Mouse (Mus musculus) liver, embryonic 13.5 days (tissue): ENCODE results near the gene Asxl1. TPM values are rescaled to one million over a fixed set of nuclear protein-coding genes. Genes with fewer than 3 reads are reported as not detected.

ENCODE experiments used
- ATAC-seq: fragments of 200-750 bp; cut with Nextera tagmentation; 2 replicates; pipeline ENCODE4 v1.8.0; 2017; ENCODE audit warnings: low read depth, mild to moderate bottlenecking, moderate number of reproducible peaks, moderate library complexity
- DNase-seq: peaks from one replicate; pipeline ENCODE4 v3.0.0; 2022
- H3K27ac ChIP-seq: fragments of 300-500 bp; sonication (generic); 2 replicates; pipeline ENCODE4 v1.5.1; 2015; ENCODE audit warnings: moderate library complexity, mild to moderate bottlenecking, inconsistent platforms
- H3K27me3 ChIP-seq: fragments of 300-500 bp; sonication (generic); 2 replicates; pipeline ENCODE4 v1.6.1; 2015; ENCODE audit warnings: mild to moderate bottlenecking, inconsistent platforms
- H3K36me3 ChIP-seq: fragments of 300-500 bp; sonication (generic); 2 replicates; pipeline ENCODE4 v1.6.1; 2015; ENCODE audit warnings: mild to moderate bottlenecking, inconsistent platforms
- H3K4me1 ChIP-seq: fragments of 300-500 bp; sonication (generic); replicated peaks from 2 replicates; pipeline ENCODE4 v1.6.1; 2015; ENCODE audit warnings: inconsistent platforms
- H3K4me2 ChIP-seq: fragments of 300-500 bp; sonication (generic); 2 replicates; pipeline ENCODE4 v1.6.1; 2015; ENCODE audit warnings: inconsistent platforms, mild to moderate bottlenecking, moderate library complexity
- H3K4me3 ChIP-seq: fragments of 300-500 bp; sonication (generic); replicated peaks from 2 replicates; pipeline ENCODE4 v1.5.1; 2015; ENCODE audit warnings: mild to moderate bottlenecking, inconsistent platforms
- H3K9ac ChIP-seq: fragments of 300-500 bp; sonication (generic); 2 replicates; pipeline ENCODE4 v1.6.1; 2015; ENCODE audit warnings: mild to moderate bottlenecking, inconsistent platforms
- H3K9me3 ChIP-seq: fragments of 300-500 bp; sonication (generic); replicated peaks from 2 replicates; pipeline ENCODE4 v1.6.1; 2016; ENCODE audit warnings: inconsistent platforms
- WGBS: fragments of 180-500 bp; shearing (Covaris S2); methylation state at CpG from one replicate; pipeline ENCODE4 v1.1.7; 2015; ENCODE audit not compliant: insufficient replicate concordance; 5-methylcytosine and 5-hydroxymethylcytosine counted together
- polyA plus RNA-seq: library from polyadenylated mRNA; unstranded; fragments of >200 nt; fragmentation: Nextera tagmentation; extraction: Ambion mirVana; gene quantifications from 2 replicates; pipeline ENCODE4 v1.2.1, GENCODE M21; 2015

Asxl1 gene
- polyA plus RNA-seq, 1 experiment from 2014 or later: 5.9 TPM

GRCm38 (mm10) chr2:153432492-153432891 is 86.9 kb downstream of the Asxl1 start:
- peaks cover 90% of the 10 kb centered on the region for H3K4me1 ChIP-seq
- peaks cover 80% of the 10 kb centered on the region for H3K36me3 ChIP-seq
- ATAC-seq: 0 out of 2 replicates have a peak, but pooled peaks have one; percentile 6
- H3K27me3 ChIP-seq: no peaks in the 10 kb centered on the region
- no peak overlapping the region for H3K9ac ChIP-seq
- H3K27ac ChIP-seq: no peak overlapping the region; the same call in 1 of the 2 replicates
- WGBS: 56% methylated on average over 7 of the region's 7 CpGs
- no peak for DNase-seq
- no peak overlapping the region for H3K4me3 ChIP-seq
- no peaks in the 10 kb centered on the region for H3K9me3 ChIP-seq
- no peak overlapping the region for H3K4me2 ChIP-seq

GRCm38 (mm10) chr2:153433859-153434258 is 88.2 kb downstream of the Asxl1 start:
- ATAC-seq (no peak), DNase-seq (no peak)
- no peak overlapping the region for H3K4me3 ChIP-seq
- peaks cover 90% of the 10 kb centered on the region for H3K4me1 ChIP-seq
- H3K9ac ChIP-seq: no peak overlapping the region
- H3K4me2 ChIP-seq: no peak overlapping the region
- H3K27ac ChIP-seq: peak overlapping the region; percentile 29
- H3K36me3 ChIP-seq: peaks cover 70% of the 10 kb centered on the region
- H3K27me3 ChIP-seq: no peaks in the 10 kb centered on the region
- no peaks in the 10 kb centered on the region for H3K9me3 ChIP-seq
- 78% methylated on average over 3 of the region's 3 CpGs for WGBS

GRCm38 (mm10) chr2:153434880-153435831 is 89.5 kb downstream of the Asxl1 start:
- H3K36me3 ChIP-seq: peaks cover 59% of the 10 kb centered on the region
- 0 out of 2 replicates have a peak, but pooled peaks have one; percentile 29 for ATAC-seq
- 71% methylated on average over 9 of the region's 9 CpGs for WGBS
- H3K9ac ChIP-seq: 0 out of 2 replicates have a peak overlapping the region, but pooled peaks have one; percentile 7
- H3K9me3 ChIP-seq: no peaks in the 10 kb centered on the region
- no peaks in the 10 kb centered on the region for H3K27me3 ChIP-seq
- peak overlapping the region; percentile 75 for H3K27ac ChIP-seq
- 0 out of 2 replicates have a peak overlapping the region, but pooled peaks have one; percentile 0 for H3K4me2 ChIP-seq
- peaks cover 86% of the 10 kb centered on the region for H3K4me1 ChIP-seq
- no peak for DNase-seq
- H3K4me3 ChIP-seq: no peak overlapping the region

GRCm38 (mm10) chr2:153436641-153437305 is 91.1 kb downstream of the Asxl1 start:
- peak overlapping the region; percentile 75 for H3K27ac ChIP-seq
- peak overlapping the region; percentile 4; the same call in 1 of the 2 replicates for H3K4me2 ChIP-seq
- H3K9ac ChIP-seq: peak overlapping the region; percentile 31; the same call in 1 of the 2 replicates
- 43% methylated on average over 6 of the region's 6 CpGs for WGBS
- H3K27me3 ChIP-seq: no peaks in the 10 kb centered on the region
- H3K36me3 ChIP-seq: peaks cover 43% of the 10 kb centered on the region
- no peaks in the 10 kb centered on the region for H3K9me3 ChIP-seq
- no peak overlapping the region for H3K4me3 ChIP-seq
- H3K4me1 ChIP-seq: peaks cover 94% of the 10 kb centered on the region
- DNase-seq (no peak), ATAC-seq (peak; percentile 17; the same call in 1 of the 2 replicates)

- 50% methylated on average over 2 of the region's 2 CpGs for WGBS
- Histone ChIP-seq H3K4me2 (peak overlapping the region; percentile 4; the same call in 1 of the 2 replicates), H3K27ac (peak overlapping the region; percentile 75), H3K9ac (peak overlapping the region; percentile 31; the same call in 1 of the 2 replicates), H3K36me3 (peaks cover 37% of the 10 kb centered on the region), H3K27me3 (no peaks in the 10 kb centered on the region), H3K4me1 (peaks cover 93% of the 10 kb centered on the region), H3K4me3 (no peak overlapping the region), H3K9me3 (no peaks in the 10 kb centered on the region)
- ATAC-seq (no peak), DNase-seq (no peak)
These were observed 91.7 kb downstream of the Asxl1 start for GRCm38 (mm10) chr2:153437306-153437659.

GRCm38 (mm10) chr2:153440755-153441154 is 95.1 kb downstream of the Asxl1 start:
- Histone ChIP-seq H3K4me1 (peaks cover 92% of the 10 kb centered on the region), H3K4me2 (no peak overlapping the region), H3K27me3 (peaks cover 31% of the 10 kb centered on the region), H3K9ac (no peak overlapping the region), H3K27ac (no peak overlapping the region), H3K4me3 (no peak overlapping the region), H3K36me3 (peaks cover 6% of the 10 kb centered on the region), H3K9me3 (no peaks in the 10 kb centered on the region)
- WGBS: 58% methylated on average over 2 of the region's 2 CpGs
- ATAC-seq: no peak
- no peak for DNase-seq

- Histone ChIP-seq H3K4me3 (no peak overlapping the region), H3K4me2 (no peak overlapping the region), H3K27ac (no peak overlapping the region), H3K36me3 (peaks cover 2% of the 10 kb centered on the region), H3K9me3 (no peaks in the 10 kb centered on the region), H3K27me3 (peaks cover 32% of the 10 kb centered on the region), H3K9ac (no peak overlapping the region), H3K4me1 (peaks cover 91% of the 10 kb centered on the region)
- ATAC-seq (no peak), DNase-seq (no peak)
- 74% methylated on average over 3 of the region's 3 CpGs for WGBS
These were observed 95.6 kb downstream of the Asxl1 start for GRCm38 (mm10) chr2:153441228-153441627.

- H3K4me1 ChIP-seq: peaks cover 86% of the 10 kb centered on the region
- H3K9ac ChIP-seq: peak overlapping the region; percentile 80
- no peak for DNase-seq
- H3K4me3 ChIP-seq: peak overlapping the region; percentile 71
- no peaks in the 10 kb centered on the region for H3K9me3 ChIP-seq
- WGBS: 45% methylated on average over 5 of the region's 5 CpGs
- H3K36me3 ChIP-seq: no peaks in the 10 kb centered on the region
- peak overlapping the region; percentile 47 for H3K27ac ChIP-seq
- H3K27me3 ChIP-seq: peaks cover 32% of the 10 kb centered on the region
- H3K4me2 ChIP-seq: peak overlapping the region; percentile 99
- ATAC-seq: no peak
These were observed 97.1 kb downstream of the Asxl1 start for GRCm38 (mm10) chr2:153442720-153443119.

- H3K4me2 ChIP-seq: peak overlapping the region; percentile 99
- H3K36me3 ChIP-seq: no peaks in the 10 kb centered on the region
- peaks cover 32% of the 10 kb centered on the region for H3K27me3 ChIP-seq
- H3K9me3 ChIP-seq: no peaks in the 10 kb centered on the region
- peak overlapping the region; percentile 80 for H3K9ac ChIP-seq
- peak overlapping the region; percentile 71 for H3K4me3 ChIP-seq
- 1% methylated on average over 56 of the region's 59 CpGs for WGBS
- no peak for DNase-seq
- ATAC-seq: peak; percentile 24
- peak overlapping the region; percentile 79 for H3K27ac ChIP-seq
- peaks cover 77% of the 10 kb centered on the region for H3K4me1 ChIP-seq
These were observed 98.0 kb downstream of the Asxl1 start for GRCm38 (mm10) chr2:153443434-153444240.

GRCm38 (mm10) chr2:153444254-153445136 is 98.9 kb downstream of the Asxl1 start:
- peak overlapping the region; percentile 99 for H3K4me2 ChIP-seq
- H3K9ac ChIP-seq: peak overlapping the region; percentile 80
- peak; percentile 68 for ATAC-seq
- peaks cover 70% of the 10 kb centered on the region for H3K4me1 ChIP-seq
- H3K36me3 ChIP-seq: no peaks in the 10 kb centered on the region
- peaks cover 32% of the 10 kb centered on the region for H3K27me3 ChIP-seq
- under 1% methylated on average over 34 of the region's 64 CpGs for WGBS
- H3K4me3 ChIP-seq: peak overlapping the region; percentile 71
- H3K27ac ChIP-seq: peak overlapping the region; percentile 79
- H3K9me3 ChIP-seq: no peaks in the 10 kb centered on the region
- DNase-seq: peak; percentile 32
